Mouse (Mus musculus) olfactory bulb, adult 2 months (tissue): ENCODE data around the gene Fam25c.

Experiments
- CTCF ChIP-seq: fragments of 200-500 bp; IDR thresholded peaks from 2 replicates; pipeline ENCODE4 v1.5.1; 2012; ENCODE audit warnings: low read depth, mild to moderate bottlenecking, low read length, moderate library complexity; ENCODE audit not compliant: insufficient read depth
- POLR2A ChIP-seq: fragments of 200-500 bp; IDR thresholded peaks from 2 replicates; pipeline ENCODE4 v1.6.1; 2012; ENCODE audit warnings: mild to moderate bottlenecking, low read depth, low read length, moderate library complexity; ENCODE audit not compliant: insufficient read depth

DNA sequence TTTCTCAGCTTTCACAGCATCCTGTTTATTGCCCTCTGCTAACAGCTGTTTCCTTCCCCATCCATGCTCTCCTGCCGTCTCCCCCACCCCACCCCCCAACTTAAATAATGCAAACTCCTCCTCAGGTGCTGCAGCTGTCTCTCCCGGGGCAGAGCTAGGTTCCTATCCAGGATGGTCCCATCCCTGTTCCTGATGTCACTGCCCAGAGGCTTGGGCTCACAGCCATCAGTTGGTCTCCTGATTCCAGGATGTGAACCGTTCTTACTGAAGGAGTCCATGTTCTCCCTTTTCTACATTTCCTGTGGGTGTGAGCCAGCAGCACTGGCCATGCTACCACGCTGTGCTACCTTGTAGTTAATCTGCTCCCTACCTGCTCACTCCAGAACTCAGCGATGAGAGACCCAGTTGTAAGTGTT lies 52.0 kb downstream of the Fam25c start:
- TF ChIP-seq CTCF (no peak), POLR2A (no peak)
